Mouse (Mus musculus): ENCODE data around the gene Wdr92. TPM values are rescaled to one million over a fixed set of nuclear protein-coding genes. Genes with fewer than 3 reads are reported as not detected.

Wdr92 gene
- polyA plus RNA-seq (2011; ENCODE audit: insufficient read depth, insufficient read length, low read depth, missing spikeins): 39.8 and 44.6 TPM in 2 replicates

DNA sequence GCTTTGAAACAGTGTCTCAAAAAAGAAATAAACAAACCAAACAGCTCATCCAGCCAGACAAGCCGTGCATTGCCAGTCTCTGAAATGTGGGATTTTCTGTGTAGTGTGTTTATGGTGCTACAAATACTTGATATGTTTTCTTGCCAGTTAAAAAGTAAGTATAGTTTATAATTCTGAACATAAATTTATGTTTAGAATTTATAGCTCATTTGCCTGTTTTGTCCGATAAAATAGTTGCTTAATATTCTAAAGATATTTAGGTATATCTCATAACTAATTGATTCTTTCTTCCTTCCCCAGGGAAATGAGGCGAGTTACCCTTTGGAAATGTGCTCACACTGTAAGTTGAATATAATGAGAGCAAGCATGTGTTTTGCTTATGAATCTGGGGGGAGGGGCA lies at the start of gene Wdr92:
Gene Wdr92 (plus strand): TSS at position 301 of the 400 bp plus-strand sequence.
- no peaks in the 10 kb centered on the region for H3K4me1 ChIP-seq (ENCODE audit: control insufficient read depth, insufficient read depth, low read length)
- no peak within 1 kb of the TSS for H3K4me3 ChIP-seq (ENCODE audit: low read depth, low read length)
- H3K9ac ChIP-seq (ENCODE audit: low read depth, poor library complexity, severe bottlenecking): 0 out of 2 replicates have a peak within 1 kb of the TSS, but pooled peaks have one; percentile 22
- H3K27ac ChIP-seq (ENCODE audit: insufficient read depth, low read length): peak within 1 kb of the TSS; percentile 69; the same call in 1 of the 2 replicates
- TF ChIP-seq CTCF (IDR thresholded peaks at IDR 0.05; ENCODE audit: low read depth, low read length): no peak
- TF ChIP-seq POLR2A (IDR thresholded peaks at IDR 0.05; ENCODE audit: insufficient read depth, low read length): no peak
- no peak for TF ChIP-seq EP300 (IDR thresholded peaks at IDR 0.05; ENCODE audit: insufficient read depth, low read depth, low read length)
- no peaks in the 10 kb centered on the region for H3K27me3 ChIP-seq (ENCODE audit: control insufficient read depth, insufficient read depth, low read length, poor library complexity, severe bottlenecking)
- no peaks in the 10 kb centered on the region for H3K9me3 ChIP-seq (replicated peaks; ENCODE audit: control insufficient read depth, insufficient read depth, low read length, poor library complexity, severe bottlenecking)
- H3K36me3 ChIP-seq (ENCODE audit: control insufficient read depth, insufficient read depth, low read length, poor library complexity, severe bottlenecking): no peaks in the 10 kb centered on the region

DNA sequence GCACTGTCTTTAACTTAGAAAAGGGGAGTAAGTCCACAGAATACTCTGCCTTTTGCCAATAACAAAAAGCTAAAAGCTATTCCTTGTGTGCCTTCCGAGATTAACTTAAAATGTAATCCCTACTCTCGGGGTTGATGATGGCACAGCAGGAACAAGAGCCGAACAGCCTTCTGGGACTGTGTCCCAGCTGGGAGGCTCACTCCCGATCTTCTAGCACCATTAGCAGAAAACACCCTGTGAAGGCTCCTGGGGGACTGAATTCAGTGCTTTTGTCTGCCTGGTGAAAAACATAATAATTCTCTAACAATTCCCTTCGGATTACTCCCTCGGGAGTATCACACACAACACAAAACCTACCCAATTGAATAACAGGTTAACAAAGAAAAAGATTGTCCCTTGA lies 46.3 kb upstream of the Wdr92 start:
- no peak overlapping the region for H3K27ac ChIP-seq (ENCODE audit: insufficient read depth, low read length)
- no peaks in the 10 kb centered on the region for H3K36me3 ChIP-seq (ENCODE audit: control insufficient read depth, insufficient read depth, low read length, poor library complexity, severe bottlenecking)
- H3K9me3 ChIP-seq (replicated peaks; ENCODE audit: control insufficient read depth, insufficient read depth, low read length, poor library complexity, severe bottlenecking): no peaks in the 10 kb centered on the region
- H3K4me1 ChIP-seq (ENCODE audit: control insufficient read depth, insufficient read depth, low read length): no peaks in the 10 kb centered on the region
- H3K27me3 ChIP-seq (ENCODE audit: control insufficient read depth, insufficient read depth, low read length, poor library complexity, severe bottlenecking): no peaks in the 10 kb centered on the region
- no peak overlapping the region for H3K9ac ChIP-seq (ENCODE audit: low read depth, poor library complexity, severe bottlenecking)
- no peak for TF ChIP-seq EP300 (IDR thresholded peaks at IDR 0.05; ENCODE audit: insufficient read depth, low read depth, low read length)
- no peak for TF ChIP-seq CTCF (IDR thresholded peaks at IDR 0.05; ENCODE audit: low read depth, low read length)
- TF ChIP-seq POLR2A (IDR thresholded peaks at IDR 0.05; ENCODE audit: insufficient read depth, low read length): no peak
- H3K4me3 ChIP-seq (ENCODE audit: low read depth, low read length): no peak overlapping the region

DNA sequence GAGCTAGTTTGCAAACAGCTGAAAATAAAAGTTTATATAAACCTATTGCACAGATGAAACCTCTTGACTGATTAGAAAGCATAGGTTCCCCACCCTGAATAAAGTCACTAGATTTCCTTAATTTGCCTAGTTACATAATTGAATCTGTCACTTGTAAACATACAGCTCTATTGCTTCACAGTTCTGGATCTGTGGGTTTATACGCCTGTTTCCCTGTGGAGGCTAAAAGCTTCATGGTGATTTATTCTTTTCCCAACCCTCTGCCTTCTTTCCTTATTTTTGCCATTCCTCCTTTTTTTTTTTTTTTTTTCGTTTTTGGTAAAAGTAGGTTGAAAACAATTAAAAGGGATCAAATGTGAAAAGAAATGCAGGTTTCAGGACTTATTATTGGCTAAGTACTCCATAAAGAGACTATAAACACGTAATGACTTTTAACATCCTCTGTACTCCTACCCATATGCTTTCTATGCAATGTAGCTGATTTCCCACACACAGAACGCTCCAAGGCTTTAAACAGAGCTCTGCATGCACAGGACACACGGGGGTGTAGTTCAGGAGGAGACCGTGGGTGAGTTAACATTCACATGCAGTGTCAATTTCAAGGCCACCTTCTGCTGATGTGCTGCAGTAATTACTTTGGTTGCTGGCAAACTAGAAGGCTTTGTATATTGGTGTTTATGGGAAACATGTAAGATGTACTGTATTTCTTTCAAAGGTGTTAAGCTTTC lies 43.4 kb upstream of the Wdr92 start:
- H3K36me3 ChIP-seq (ENCODE audit: control insufficient read depth, insufficient read depth, low read length, poor library complexity, severe bottlenecking): no peaks in the 10 kb centered on the region
- no peak overlapping the region for H3K4me3 ChIP-seq (ENCODE audit: low read depth, low read length)
- no peaks in the 10 kb centered on the region for H3K27me3 ChIP-seq (ENCODE audit: control insufficient read depth, insufficient read depth, low read length, poor library complexity, severe bottlenecking)
- TF ChIP-seq CTCF (IDR thresholded peaks at IDR 0.05; ENCODE audit: low read depth, low read length) (no peak), EP300 (IDR thresholded peaks at IDR 0.05; ENCODE audit: insufficient read depth, low read depth, low read length) (no peak), POLR2A (IDR thresholded peaks at IDR 0.05; ENCODE audit: insufficient read depth, low read length) (no peak)
- no peaks in the 10 kb centered on the region for H3K4me1 ChIP-seq (ENCODE audit: control insufficient read depth, insufficient read depth, low read length)
- no peak overlapping the region for H3K27ac ChIP-seq (ENCODE audit: insufficient read depth, low read length)
- H3K9ac ChIP-seq (ENCODE audit: low read depth, poor library complexity, severe bottlenecking): no peak overlapping the region
- no peaks in the 10 kb centered on the region for H3K9me3 ChIP-seq (replicated peaks; ENCODE audit: control insufficient read depth, insufficient read depth, low read length, poor library complexity, severe bottlenecking)

DNA sequence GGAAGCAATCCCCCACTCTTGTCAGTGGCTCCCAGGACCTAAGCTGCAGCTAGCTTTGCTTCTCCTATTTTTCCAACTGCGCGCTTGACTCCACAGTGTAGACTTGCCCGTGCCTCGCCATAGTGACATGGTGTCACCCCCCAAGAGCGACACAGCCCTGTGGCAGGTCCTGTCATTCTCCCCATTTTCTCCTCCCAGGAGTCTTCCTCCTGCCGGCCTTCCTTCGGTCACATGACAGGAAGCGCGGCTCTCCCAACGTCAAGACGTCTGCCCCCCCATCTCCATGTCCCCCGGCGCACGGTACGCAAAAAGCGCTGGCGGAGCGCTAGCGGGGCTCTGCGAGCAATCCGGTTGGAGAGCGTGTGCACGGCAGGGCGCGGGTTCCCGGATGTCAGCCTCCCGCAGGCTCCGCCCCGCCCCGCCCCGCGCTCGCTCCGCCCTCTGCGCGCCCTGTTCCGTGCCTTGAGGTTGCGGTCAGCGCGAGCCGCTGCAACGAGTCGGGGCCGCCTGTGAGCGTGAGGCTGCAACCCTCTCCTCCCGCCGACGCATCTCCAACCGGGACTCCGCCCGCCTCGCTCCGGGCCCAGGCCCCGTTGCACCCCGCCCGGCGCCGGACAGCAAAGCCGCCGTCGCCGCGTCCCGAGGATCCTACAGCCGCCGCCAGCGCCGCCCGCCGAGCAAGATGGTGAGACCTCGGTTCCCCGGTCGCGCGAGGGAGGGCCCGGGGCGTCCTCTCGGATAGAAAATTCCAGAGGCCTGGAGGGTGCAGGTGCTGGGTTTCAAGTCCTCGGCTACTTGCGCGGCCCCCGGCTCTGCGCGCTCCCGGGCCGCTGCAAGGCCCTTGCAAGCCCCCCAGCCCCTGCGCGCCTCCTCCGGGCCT lies 22.8 kb upstream of the Wdr92 start, which contains the start of gene Ppp3r1:
Gene Ppp3r1 (plus strand): TSS at position 406 of the 880 bp plus-strand sequence.
- Histone ChIP-seq H3K9me3 (replicated peaks; ENCODE audit: control insufficient read depth, insufficient read depth, low read length, poor library complexity, severe bottlenecking) (no peaks in the 10 kb centered on the region), H3K9ac (ENCODE audit: low read depth, poor library complexity, severe bottlenecking) (peak within 1 kb of the TSS; percentile 97), H3K36me3 (ENCODE audit: control insufficient read depth, insufficient read depth, low read length, poor library complexity, severe bottlenecking) (no peaks in the 10 kb centered on the region), H3K4me3 (ENCODE audit: low read depth, low read length) (peak within 1 kb of the TSS; percentile 100), H3K4me1 (ENCODE audit: control insufficient read depth, insufficient read depth, low read length) (no peaks in the 10 kb centered on the region), H3K27me3 (ENCODE audit: control insufficient read depth, insufficient read depth, low read length, poor library complexity, severe bottlenecking) (no peaks in the 10 kb centered on the region), H3K27ac (ENCODE audit: insufficient read depth, low read length) (peak within 1 kb of the TSS; percentile 74)
- TF ChIP-seq EP300 (IDR thresholded peaks at IDR 0.05; ENCODE audit: insufficient read depth, low read depth, low read length) (0 out of 2 replicates have a peak, but pooled peaks have one; percentile 28), CTCF (IDR thresholded peaks at IDR 0.05; ENCODE audit: low read depth, low read length) (no peak), POLR2A (IDR thresholded peaks at IDR 0.05; ENCODE audit: insufficient read depth, low read length) (peak; percentile 51)

DNA sequence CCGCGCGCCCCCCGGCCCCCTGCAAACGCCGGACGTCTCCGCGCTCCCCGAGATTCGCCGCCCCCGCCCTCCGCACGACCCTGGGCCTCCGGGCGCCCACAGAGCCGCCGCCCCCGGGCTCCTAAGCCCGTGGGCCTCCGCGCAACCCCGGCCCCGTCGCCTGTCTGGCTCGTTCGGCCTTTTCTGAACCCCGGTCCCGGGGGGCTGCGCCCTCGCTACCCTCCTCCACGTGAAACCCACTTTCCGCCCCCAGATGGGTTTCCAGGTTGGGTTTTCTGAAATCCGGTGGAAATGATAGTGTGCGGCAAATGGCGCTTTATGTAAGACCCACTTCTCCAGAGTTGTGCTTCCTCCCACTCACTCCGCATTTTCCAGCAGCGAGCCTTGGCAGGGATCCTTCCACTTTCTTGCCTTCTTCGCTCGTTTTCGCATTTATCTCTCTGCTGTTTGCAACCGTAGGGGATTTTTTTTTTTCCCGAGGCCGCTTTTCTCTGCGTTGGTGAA lies 22.1 kb upstream of the Wdr92 start:
- peak overlapping the region; percentile 74 for H3K27ac ChIP-seq (ENCODE audit: insufficient read depth, low read length)
- H3K9ac ChIP-seq (ENCODE audit: low read depth, poor library complexity, severe bottlenecking): peak overlapping the region; percentile 97
- H3K27me3 ChIP-seq (ENCODE audit: control insufficient read depth, insufficient read depth, low read length, poor library complexity, severe bottlenecking): no peaks in the 10 kb centered on the region
- no peaks in the 10 kb centered on the region for H3K4me1 ChIP-seq (ENCODE audit: control insufficient read depth, insufficient read depth, low read length)
- H3K36me3 ChIP-seq (ENCODE audit: control insufficient read depth, insufficient read depth, low read length, poor library complexity, severe bottlenecking): no peaks in the 10 kb centered on the region
- H3K9me3 ChIP-seq (replicated peaks; ENCODE audit: control insufficient read depth, insufficient read depth, low read length, poor library complexity, severe bottlenecking): no peaks in the 10 kb centered on the region
- H3K4me3 ChIP-seq (ENCODE audit: low read depth, low read length): peak overlapping the region; percentile 100
- TF ChIP-seq EP300 (IDR thresholded peaks at IDR 0.05; ENCODE audit: insufficient read depth, low read depth, low read length): no peak
- TF ChIP-seq POLR2A (IDR thresholded peaks at IDR 0.05; ENCODE audit: insufficient read depth, low read length): no peak
- TF ChIP-seq CTCF (IDR thresholded peaks at IDR 0.05; ENCODE audit: low read depth, low read length): no peak
